Mouse (Mus musculus) mouse trophoblast stem cell (cell line): Measurements from ENCODE around the gene Smg9.

Experiments used
- in situ Hi-C, 2 experiments: fragments of 300-500 bp; cut with MseI, MboI; formaldehyde crosslinking; loops; 2 replicates in 1 of 2; 3 replicates in 1 of 2; pipeline ENCODE4 v1.15.1; 2025

Gene Smg9

DNA sequence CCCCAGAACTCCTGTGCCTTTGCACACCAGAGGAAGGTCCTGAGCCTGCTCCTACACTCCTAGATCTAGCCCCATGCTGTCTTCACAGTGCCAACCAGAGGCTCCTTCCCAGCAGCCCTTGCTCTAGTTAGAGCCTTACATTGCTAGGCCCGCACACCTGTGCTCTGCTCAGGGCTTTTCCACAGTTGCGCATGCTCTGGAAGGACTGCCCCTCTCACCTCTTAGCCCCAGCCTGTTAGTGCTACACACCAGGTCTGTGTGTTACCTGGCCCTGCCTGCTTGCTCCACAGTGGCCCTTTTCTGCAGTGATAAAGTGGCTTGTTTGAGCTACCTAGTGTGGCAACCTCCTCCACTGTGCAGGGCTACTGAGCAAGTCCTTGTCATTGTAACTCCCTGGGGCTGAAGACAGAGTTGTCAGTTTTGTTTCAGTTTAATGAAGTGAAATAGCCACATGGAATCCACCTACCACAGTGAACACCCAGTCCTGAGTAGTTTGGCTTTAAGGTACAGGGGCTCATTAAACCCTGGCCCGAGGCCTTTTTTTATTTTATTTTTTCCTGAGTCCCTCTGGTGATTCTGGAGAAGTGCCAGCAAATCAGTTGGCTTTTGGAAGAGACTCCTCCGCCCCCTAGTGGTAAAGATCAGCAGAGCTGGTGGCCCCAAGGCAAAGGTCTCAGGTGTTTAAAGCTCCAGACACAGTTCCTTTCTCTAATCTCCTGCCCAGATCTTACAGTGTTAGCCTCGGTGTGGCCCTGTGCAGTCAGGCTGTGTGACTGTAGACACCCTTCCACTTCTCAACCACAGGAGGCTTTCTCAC, 7.3 kb downstream of the Smg9 start:
- in situ Hi-C loops, result no loop called here

DNA sequence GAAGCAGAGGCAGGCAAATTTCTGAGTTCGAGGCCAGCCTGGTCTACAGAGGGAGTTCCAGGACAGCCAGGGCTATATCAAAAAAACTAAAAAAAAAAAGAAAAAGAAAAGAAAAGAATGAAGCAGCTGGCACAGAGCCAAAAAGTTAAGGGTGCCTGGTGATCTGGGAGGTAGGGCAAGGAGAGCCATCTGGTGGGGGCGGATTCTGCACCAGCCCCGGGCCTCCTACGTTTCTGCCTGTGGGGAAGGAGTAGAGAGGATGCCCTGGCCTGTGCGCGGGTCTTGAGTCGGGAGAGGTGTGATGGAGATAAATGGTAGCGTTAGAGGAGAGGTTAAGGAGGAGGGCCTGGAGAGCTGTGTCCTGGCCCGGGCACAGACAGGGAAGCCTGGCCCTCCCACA, 8.8 kb downstream of the Smg9 start:
- in situ Hi-C loops, result no loop called here

DNA sequence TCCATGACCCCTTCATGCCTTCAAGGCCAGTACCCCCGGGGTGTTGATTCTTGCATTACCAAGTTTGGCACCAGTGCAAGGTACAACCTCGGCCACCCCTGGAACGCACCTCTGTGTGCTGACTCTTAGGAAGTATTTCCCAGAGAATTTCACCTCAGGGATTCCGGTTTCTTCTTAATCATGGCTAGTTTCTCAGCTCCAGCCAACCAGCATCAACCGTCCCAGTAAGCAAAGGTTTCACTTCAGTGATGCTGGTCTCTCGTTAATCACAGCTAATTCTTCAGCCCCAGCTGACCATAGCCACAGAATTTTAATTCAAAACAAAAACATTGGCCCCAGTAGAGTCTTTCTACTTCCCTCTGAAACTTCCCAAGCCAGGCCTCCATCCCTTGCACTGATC, 10.7 kb downstream of the Smg9 start:
- in situ Hi-C loops, result no loop called here

DNA sequence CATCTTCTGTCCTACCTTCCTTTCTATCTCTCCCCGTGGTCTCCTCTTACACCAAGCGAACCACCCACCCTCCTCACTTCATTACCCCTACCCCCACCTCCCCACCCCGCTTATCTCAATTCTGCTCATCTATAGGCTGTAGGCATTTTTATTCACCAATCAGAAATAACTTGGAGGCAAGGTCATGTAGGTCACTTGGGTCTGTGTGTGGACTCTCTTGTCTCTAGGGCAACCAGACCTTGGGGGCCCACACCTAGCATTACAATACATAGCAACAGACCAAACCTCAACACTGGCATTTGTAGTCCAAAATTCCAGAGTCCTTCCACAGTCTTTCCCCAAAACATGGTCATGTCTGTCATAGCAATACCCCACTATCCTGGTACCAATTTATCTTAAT, 11.4 kb downstream of the Smg9 start:
- in situ Hi-C loops, result no loop called here

DNA sequence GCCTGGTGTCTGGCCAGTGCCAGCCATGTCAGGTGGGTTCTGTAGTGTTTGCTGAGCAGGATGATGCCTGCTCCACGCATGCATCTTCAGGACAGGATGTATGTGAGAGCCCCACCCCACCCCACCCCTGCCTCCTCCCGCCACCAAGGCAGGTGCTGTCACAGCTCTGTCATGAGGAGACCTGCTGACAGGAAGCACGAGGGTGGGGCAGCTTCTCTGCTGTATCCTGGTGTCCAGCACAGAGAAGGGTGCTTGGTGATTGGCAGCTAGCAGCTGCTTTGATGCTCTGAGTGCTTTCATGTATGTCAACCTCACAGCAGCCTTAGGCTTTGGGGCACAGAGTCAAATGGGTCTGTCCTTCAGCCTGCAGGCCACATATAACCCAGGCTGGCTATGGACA, 14.2 kb downstream of the Smg9 start:
- in situ Hi-C loops, result no loop called here

DNA sequence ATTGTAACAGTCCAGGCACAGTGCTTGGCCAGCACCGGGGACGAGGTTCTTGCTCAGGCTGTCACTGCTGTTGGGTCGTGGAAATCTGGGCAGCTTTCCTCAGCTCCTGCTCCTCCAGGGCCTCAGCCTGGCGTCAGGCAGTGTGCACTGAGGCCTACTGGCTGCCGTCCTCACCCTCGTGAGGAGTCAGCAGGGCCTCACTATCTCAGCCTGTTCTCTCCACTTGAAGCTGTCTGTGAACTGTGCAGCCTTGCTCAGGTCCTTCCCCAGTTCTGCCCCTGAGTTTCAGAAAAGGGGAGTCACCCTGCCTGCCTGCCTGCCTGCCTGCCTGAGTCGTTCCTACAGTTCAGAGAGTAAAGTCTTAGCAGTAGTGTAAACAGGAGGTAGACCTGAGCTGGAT, 15.8 kb downstream of the Smg9 start:
- in situ Hi-C loops, result no loop called here

DNA sequence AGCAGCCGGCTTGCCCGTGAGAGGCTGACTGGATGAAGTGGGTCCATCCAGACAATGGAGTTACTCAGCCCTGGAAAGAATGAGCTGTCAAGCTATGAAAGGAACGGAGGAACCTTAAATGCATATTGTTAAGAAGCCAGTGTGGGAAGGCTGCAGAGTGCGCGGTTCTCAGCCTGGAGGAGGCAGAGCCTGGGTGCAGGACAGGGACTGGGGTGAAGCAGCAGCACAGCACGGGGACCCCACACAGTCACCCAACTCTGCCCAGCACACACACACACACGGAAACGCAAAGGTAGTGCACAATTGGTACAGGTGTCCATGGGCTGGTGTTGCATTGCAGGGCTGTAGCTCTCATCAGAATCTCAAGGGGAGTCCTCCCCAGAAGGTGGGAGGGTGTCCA, 20.2 kb downstream of the Smg9 start:
- in situ Hi-C loops, result no loop called here

DNA sequence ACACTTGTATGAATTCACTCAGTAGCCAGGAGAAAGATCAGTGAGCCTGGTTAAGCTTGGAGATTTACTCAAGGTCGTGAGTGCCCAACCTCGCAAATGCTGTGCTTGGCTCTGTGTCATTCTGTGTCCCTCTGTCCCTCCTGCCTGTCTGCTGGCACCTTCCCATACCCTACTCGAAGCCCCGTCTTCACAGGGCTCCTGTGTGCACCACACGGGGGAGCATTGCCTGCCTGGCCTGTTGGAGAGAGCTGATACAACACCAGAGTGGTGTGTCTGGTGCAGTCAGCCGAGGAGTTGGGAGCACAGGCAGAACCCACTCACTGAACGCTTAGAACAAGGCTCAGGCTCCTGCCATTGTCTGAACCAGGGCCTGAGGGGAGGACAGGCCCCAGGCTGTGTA, 22.2 kb downstream of the Smg9 start:
- in situ Hi-C loops, result loop anchor here in 1 of 2 experiments (10.0 kb wide), 1 partner anchor 57 kb away; no protein-coding TSS in a partner anchor

DNA sequence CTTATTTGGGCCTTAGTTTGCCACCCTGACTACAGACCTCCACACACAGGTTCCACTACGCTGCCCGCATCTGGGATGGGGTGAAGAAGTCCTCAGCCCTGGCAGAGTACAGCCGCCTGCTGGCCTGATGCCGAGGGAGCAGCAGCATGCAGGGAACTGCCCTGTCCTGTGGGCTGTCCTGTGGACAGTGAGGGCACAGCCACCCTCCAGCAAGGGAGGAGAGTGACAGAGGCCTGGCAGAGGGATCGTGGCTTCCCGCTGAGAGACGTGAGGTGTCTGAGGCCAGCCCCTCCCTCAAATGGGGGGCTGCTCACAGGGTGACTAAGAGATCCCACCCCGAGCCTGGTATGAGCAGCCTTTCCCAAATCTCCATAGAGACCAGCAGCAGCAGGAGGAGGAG, 22.8 kb downstream of the Smg9 start:
- in situ Hi-C loops, result loop anchor here in 1 of 2 experiments (10.0 kb wide), 1 partner anchor 57 kb away; no protein-coding TSS in a partner anchor

DNA sequence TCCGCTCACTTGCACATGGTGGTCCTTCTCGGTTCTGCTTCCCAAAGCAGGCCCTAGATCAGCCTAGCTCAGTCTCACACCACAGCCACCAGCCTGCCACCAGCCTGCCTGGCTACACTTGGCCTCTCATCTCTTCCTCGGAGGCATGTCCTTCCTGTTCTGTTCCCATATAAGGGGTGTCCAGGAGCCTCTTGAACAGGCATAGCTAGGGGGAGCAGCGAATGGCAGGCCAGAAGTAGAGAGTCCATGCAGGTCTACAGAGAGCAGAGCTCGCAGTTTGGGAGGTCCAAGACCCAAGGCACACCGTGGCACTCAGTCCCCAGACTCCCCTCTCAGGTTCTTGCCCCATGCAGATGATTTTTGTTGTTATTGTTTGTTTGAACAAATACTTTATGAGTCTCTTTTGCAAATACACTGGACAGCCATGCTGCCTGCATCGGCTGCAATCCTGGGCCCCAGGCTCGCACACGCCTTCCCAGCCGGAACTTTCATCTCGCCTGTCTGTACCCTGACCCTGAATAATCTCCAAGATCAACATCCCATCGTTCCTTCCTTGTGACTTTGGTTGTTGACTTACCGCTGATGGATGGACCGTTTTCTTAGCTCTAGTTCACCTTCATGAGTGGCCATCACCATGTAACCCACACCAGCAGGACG, 23.8 kb downstream of the Smg9 start:
- in situ Hi-C loops, result loop anchor here in 1 of 2 experiments (10.0 kb wide), 1 partner anchor 58 kb away; no protein-coding TSS in a partner anchor

DNA sequence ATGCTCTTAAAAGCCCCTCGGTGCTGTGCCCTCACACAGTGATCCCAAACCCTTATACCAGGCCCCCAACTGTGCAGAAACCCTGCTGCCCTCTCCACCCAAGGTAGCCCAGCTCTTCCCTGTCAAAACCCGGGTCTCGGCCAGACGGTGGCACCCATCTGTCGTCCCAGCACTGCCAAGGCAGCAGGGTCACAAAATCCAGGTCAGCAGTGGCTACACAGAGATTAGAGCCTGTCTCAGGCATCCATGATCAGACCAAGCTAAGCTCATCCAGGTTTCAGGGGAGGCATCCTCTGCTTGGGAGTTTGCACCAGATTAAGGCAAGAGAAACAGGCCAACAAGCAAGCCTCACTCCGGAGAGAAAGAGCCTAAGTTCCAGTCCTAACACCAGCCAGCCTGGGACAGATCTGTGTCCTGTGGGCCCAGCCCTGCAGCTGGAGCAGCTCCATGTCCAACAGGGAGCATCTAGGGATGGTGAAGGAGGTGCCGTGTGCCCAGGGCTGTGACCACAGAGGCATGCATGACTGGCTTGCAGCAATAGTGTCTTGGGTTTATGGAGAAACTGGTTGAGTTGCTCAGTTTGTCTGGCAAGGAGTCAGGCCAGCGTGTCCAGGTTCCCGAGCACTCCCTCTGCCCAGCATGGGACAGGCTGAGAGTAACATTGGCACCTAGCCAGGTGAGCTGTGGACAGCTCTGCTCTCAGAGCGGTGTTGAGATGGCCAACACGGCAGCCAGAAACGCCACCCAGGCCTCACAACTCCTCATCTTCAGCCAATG, 24.7 kb downstream of the Smg9 start:
- in situ Hi-C loops, result loop anchor here in 1 of 2 experiments (10.0 kb wide), 1 partner anchor 59 kb away; no protein-coding TSS in a partner anchor

DNA sequence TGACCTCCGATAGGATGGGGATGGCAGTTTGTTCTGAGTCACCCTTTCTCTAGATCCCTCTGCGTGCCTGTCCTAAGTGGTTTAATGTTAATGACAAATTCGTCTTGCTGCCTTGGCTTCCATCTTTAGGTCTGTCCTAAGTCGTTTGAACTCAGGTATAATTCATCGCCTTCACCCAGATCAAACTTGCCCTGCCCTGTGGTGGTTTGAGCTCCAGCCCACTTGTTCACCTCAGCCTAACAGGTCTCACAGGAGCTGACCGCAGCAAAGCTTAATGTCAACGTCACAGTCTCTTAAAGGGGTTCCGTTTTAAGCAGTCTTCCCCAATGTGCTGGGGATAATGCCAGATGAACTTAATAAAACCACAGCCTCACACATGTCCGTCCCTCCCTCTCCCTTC, 26.5 kb downstream of the Smg9 start:
- in situ Hi-C loops, result loop anchor here in 1 of 2 experiments (10.0 kb wide), 1 partner anchor 61 kb away; no protein-coding TSS in a partner anchor

DNA sequence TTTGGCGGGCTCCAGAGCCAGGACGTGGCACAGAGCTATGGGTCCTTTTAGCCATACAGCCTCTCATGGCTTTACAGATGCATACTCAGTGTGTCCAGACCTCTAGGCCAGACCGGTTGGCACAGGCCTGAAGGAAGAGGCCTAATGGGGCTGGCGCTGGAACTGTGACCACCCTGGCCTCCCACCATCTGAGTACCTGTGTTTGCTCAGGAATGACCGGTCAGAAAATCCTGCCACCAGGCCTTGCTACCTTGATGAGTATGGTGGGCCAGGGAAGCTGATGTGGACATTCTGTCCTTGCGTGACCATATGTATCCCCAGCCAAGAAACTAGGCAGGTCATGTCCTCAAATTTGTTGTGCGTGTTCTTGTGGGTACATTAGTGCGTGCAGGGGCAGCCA, 27.7 kb downstream of the Smg9 start:
- in situ Hi-C loops, result loop anchor here in 1 of 2 experiments (10.0 kb wide), 1 partner anchor 62 kb away; no protein-coding TSS in a partner anchor

DNA sequence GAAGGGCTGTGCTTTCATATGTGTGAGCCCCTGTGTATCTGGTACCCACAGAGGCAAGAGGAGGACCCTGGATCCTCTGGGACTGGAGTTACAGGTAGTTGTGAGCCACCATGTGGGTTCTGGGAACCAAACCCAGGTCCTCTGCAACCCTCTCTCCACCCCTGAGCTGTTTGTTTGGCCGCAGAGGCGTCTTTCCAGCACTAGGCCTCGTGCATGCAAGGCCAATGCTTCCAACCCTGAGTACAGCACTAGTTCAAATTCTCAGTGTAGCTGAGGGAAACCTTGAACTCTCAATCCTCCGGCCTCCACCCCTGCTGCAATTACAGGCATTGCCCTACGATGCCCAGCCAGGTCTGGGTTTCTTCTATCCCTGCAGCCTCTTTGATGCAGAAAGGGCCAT, 29.3 kb downstream of the Smg9 start:
- in situ Hi-C loops, result loop anchor here in 1 of 2 experiments (10.0 kb wide), 1 partner anchor 64 kb away; no protein-coding TSS in a partner anchor

DNA sequence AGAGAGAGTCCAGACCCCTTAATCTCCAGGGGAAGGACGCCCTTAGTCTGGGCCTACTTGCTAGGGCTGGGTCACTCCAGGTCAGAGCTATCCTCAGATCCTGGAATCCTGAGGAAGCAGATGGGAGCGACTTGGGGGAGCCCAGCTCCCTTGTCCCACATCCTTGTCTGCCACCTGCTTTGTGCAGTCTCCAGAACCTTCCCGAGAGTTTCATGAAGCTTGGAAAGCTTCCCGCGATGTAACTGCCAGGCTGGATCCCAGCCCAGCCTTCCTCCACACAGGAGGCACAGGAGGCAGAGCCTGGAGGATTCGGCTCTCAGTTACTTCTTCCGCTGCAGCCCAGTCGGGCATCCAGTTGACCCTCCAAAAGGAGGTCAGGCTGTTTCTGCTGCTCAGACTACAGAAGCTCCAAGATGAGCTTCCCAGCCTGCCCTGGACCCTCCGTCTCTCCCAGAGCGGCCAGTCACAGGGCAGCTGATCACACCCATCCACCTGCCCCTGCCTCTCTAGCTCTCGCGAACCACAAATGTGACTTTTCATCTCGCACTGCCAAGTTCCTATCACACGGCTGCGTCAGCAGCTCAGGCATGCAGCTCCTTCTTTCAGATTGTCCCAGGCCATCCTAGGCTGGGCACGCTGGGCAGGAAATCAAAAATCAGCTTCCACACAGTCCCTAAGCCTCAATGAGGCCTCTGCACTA, 30.1 kb downstream of the Smg9 start:
- in situ Hi-C loops, result loop anchor here in 1 of 2 experiments (10.0 kb wide), 1 partner anchor 65 kb away; no protein-coding TSS in a partner anchor

DNA sequence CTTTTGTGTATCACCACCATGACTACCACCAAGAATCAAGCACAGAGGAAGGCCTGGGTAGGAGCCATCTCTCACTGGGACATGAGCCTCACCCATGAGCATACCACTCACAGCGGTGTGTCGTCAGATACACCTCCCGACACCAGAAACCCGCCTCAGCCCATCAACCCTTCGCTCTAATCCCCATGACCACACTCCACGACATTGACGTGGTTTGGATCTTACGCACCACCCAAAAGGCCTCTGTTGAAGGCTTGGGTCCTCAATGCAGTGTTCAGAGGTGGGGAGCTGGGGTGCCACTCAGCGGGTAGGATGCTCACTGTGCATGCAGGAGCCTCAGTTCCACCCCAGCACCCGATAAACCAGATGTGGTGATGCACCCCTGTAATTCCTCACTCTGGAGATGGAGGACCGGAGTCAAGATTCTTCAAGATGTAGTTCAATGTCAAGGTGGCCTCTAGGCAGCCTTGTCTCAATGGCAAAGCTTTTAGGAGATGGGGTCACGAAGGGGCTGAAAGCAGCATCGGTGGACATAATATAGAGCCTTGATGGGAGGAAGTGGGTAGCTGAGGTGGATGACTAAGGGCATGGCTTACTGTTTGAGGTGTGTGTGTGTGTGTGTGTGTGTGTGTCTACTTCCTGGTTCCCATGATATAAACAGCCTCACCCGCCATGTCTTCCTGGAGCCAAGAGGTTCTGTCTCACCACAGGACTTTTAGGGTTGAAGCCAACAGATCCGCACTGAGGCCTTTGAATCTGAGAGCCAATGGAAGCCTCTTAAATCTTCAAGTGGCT, 31.3 kb downstream of the Smg9 start:
- in situ Hi-C loops, result no loop called here

DNA sequence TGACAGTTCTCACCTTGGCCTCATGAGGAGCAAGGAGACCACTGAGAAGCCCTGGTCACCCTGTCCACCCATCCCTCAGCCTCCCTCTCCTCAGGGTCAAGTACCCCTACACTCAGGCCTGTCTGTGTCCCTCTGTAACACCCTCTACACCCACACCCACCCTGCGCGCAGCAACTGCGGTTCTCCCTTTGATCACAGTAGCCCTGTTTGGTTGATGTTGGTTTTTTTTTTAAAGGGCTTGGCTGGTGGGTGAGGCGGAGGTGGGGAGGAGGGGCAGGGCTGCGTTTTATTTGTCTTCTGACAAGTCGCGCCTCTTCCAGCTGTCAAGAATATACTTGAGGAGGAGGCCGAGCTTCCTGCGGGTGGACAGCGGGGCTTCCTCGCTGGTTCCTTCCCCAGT, 32.3 kb downstream of the Smg9 start:
- in situ Hi-C loops, result no loop called here

DNA sequence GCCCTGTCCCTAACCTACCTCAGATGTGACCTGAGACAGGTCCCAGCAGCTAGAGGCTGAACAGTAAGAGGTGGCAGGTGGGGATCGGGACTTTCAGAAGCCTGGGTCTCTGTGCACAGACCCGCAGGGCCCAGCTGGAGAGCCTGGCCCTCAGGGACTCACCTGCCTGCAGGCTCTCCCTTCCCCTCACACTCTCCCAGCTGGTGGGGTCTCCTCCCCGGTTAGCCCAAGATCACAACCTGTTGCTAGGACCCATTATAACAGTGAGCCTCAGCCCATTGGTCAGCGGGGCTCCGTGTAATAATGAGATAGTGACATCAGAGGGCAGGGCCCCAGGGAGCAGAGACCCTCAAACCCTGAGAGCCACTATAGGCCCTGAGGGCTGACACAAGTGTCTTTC, 35.9 kb downstream of the Smg9 start:
- in situ Hi-C loops, result no loop called here

DNA sequence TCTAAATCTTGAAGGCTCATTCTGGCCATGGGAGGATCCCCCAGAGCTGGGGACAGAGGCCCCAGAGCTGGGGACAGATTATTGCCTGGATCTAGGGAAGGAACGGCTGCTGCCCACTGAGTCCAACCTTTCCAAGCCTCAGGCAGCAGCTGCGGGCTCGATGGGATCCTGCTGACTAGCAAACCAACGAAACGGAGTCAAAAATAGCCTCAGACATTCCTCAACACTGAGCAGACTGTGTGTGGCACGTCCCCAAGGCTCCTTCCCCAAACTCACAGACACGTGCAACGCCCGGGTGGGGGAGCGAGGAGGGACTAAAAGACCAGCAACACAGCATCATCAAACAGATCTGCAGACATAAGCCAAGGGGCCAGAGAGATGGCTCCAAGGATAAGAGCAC, 38.6 kb downstream of the Smg9 start:
- in situ Hi-C loops, result no loop called here

DNA sequence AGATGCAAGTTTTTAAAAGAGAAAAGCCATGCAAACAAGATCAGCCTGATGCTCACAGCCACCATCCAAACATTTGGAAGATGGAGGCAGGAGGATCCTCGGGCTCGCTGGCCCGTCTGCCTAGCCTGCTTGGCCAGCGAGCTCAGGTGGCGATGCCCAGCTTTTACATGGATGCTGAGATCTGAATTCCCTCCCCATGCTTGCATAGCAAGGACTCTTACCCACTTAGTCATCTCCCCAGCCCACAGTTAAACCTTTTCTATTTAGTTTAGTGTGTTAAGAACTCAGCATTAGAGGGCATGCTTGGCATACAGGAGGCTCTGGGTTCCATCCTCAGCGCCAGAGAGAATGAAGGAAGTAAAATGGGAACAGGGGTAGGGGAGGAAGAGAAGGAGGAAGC, 39.8 kb downstream of the Smg9 start:
- in situ Hi-C loops, result no loop called here
